ENCODE assay signal across 8 mouse cellular contexts in the genomic region with DNA sequence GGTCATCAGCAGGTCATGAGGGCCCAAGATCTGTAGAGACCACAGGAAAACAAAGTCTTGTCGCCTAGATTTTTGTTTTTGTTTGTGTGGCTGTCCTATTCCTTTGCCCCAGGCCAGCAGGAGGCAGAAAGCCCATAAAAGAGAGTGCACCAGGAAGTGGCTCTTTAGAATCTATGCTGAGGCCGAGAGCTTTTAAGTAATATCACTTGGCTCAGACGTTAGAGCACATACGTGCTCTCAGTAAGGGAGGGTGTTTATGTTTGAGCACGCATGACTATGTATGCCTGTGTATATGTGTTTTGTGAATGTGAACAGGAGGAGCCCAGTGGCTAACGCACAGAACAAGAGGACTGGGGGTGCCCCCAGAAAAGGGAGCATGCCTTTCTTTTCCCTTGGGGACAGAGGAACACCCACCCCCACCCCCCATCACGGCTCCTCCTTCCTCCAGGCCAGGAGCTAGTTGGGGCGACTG. TPM values are rescaled to one million over a fixed set of nuclear protein-coding genes. Genes with fewer than 3 reads are reported as not detected.
A peak's percentile ranks its signal among the peaks of the same experiment; 100 is the strongest.
DNase-seq lines count a peak whose midpoint lies in the region; ATAC-seq and TF ChIP-seq lines count a peak whose summit lies in the region.

No protein-coding gene starts in this region.

- peak; percentile 18; the same call in 1 of the 2 replicates for TF ChIP-seq CTCF in lung, embryonic 14.5 days (IDR thresholded peaks at IDR 0.05; ENCODE audit: low read depth)

- peak; percentile 42 for DNase-seq in lung, embryonic 14.5 days
- no peak for DNase-seq in lung, adult 18-20 months
- peak; percentile 70 for DNase-seq in thymus, postnatal 0 days (ENCODE audit: low spot score)
- DNase-seq in urinary bladder, adult 2 months (ENCODE audit: low spot score), result no peak
- DNase-seq in layer of hippocampus, postnatal 14 days (ENCODE audit: low spot score in 2 of 2), result no peak
- no peak for DNase-seq in adrenal gland, adult 8-10 months

- H3K36me3 ChIP-seq in lung, embryonic 14.5 days (ENCODE audit: insufficient read depth), result no peaks in the 10 kb centered on the region
- H3K36me3 ChIP-seq in forebrain, embryonic 15.5 days, result no peaks in the 10 kb centered on the region
- no peaks in the 10 kb centered on the region for H3K36me3 ChIP-seq in liver, embryonic 15.5 days (replicated peaks)

- peaks cover 6% of the 10 kb centered on the region; the same call in 1 of the 2 replicates for H3K4me1 ChIP-seq in lung, embryonic 14.5 days (ENCODE audit: insufficient read depth)
- H3K4me1 ChIP-seq in forebrain, embryonic 15.5 days, result peaks cover 14% of the 10 kb centered on the region
- peaks cover 14% of the 10 kb centered on the region for H3K4me1 ChIP-seq in liver, embryonic 15.5 days (replicated peaks)

- WGBS in lung, embryonic 14.5 days, result 8% methylated on average over 8 of the region's 8 CpGs
- WGBS in forebrain, embryonic 15.5 days, result 9% methylated on average over 8 of the region's 8 CpGs
- 8% methylated on average over 8 of the region's 8 CpGs for WGBS in liver, embryonic 15.5 days (ENCODE audit: insufficient replicate concordance)

- peak overlapping the region; percentile 32; the same call in 1 of the 2 replicates for H3K9ac ChIP-seq in lung, embryonic 14.5 days
- no peak overlapping the region for H3K9ac ChIP-seq in forebrain, embryonic 15.5 days (replicated peaks)
- no peak overlapping the region for H3K9ac ChIP-seq in liver, embryonic 15.5 days

- peaks cover 9% of the 10 kb centered on the region; the same call in 1 of the 2 replicates for H3K27me3 ChIP-seq in lung, embryonic 14.5 days (ENCODE audit: insufficient read depth, low read length)
- peaks cover 17% of the 10 kb centered on the region for H3K27me3 ChIP-seq in forebrain, embryonic 15.5 days
- H3K27me3 ChIP-seq in liver, embryonic 15.5 days, result peaks cover 27% of the 10 kb centered on the region

- H3K4me2 ChIP-seq in lung, embryonic 14.5 days, result peak overlapping the region; percentile 78
- H3K4me2 ChIP-seq in forebrain, embryonic 15.5 days (replicated peaks), result peak overlapping the region; percentile 52
- peak overlapping the region; percentile 71 for H3K4me2 ChIP-seq in liver, embryonic 15.5 days

- H3K27ac ChIP-seq in lung, embryonic 14.5 days (ENCODE audit: low read depth), result peak overlapping the region; percentile 72; the same call in 1 of the 2 replicates
- no peak overlapping the region for H3K27ac ChIP-seq in forebrain, embryonic 15.5 days (replicated peaks)
- H3K27ac ChIP-seq in liver, embryonic 15.5 days (replicated peaks), result no peak overlapping the region

- ATAC-seq in lung, embryonic 14.5 days (ENCODE audit: insufficient read depth), result peak; percentile 32
- ATAC-seq in forebrain, embryonic 15.5 days (replicated peaks), result no peak
- ATAC-seq in liver, embryonic 15.5 days (ENCODE audit: insufficient read depth), result peak; percentile 18; the same call in 1 of the 2 replicates

- H3K4me3 ChIP-seq in lung, embryonic 14.5 days (ENCODE audit: low read depth, low read length), result peak overlapping the region; percentile 41
- H3K4me3 ChIP-seq in forebrain, embryonic 15.5 days, result 0 out of 2 replicates have a peak overlapping the region, but pooled peaks have one; percentile 38
- H3K4me3 ChIP-seq in liver, embryonic 15.5 days (replicated peaks), result peak overlapping the region; percentile 51; the same call in 1 of the 2 replicates

- H3K9me3 ChIP-seq in lung, embryonic 14.5 days (ENCODE audit: low read depth, low read length), result no peaks in the 10 kb centered on the region
- no peaks in the 10 kb centered on the region for H3K9me3 ChIP-seq in forebrain, embryonic 15.5 days
- no peaks in the 10 kb centered on the region for H3K9me3 ChIP-seq in liver, embryonic 15.5 days (replicated peaks)

RNA-seq across cellular contexts. Expression of a gene that starts 17.7 kb away (rescaled TPM):
- 2.1 and 3.0 TPM in 2 replicates for polyA plus RNA-seq in lung, embryonic 14.5 days (2014; fragmentation: Nextera tagmentation; extraction: Ambion mirVana)
- polyA plus RNA-seq in forebrain, embryonic 15.5 days (2015; fragmentation: Nextera tagmentation; extraction: Ambion mirVana), result not detected in 2 replicates
- 0.22 and 0.58 TPM in 2 replicates for polyA plus RNA-seq in liver, embryonic 15.5 days (2015; fragmentation: Nextera tagmentation; extraction: Ambion mirVana)
- 0.27 and 0.35 TPM in 2 replicates for polyA plus RNA-seq in thymus, postnatal 0 days (2015; fragmentation: Nextera tagmentation; extraction: Ambion mirVana)
- polyA plus RNA-seq in urinary bladder, adult 2 months (2012; rRNA removed), result 16.3 and 18.2 TPM in 2 replicates
- total RNA-seq in layer of hippocampus, postnatal 14 days (2021), result under 1 TPM in 1 of 2 experiments, not detected in 1; 0.14 TPM
- total RNA-seq in adrenal gland, adult 8-10 months (2022), result 1 to 10 TPM in 1 of 4 experiments, under 1 TPM in 2, not detected in 1; 0.38 to 1.2 (median 0.86) TPM

RNA-seq across cellular contexts. Expression of a gene that starts 32.8 kb away (rescaled TPM):
- 49.4 and 55.7 TPM in 2 replicates for polyA plus RNA-seq in lung, embryonic 14.5 days (2014; fragmentation: Nextera tagmentation; extraction: Ambion mirVana)
- polyA plus RNA-seq in forebrain, embryonic 15.5 days (2015; fragmentation: Nextera tagmentation; extraction: Ambion mirVana), result 40.2 and 41.0 TPM in 2 replicates
- polyA plus RNA-seq in liver, embryonic 15.5 days (2015; fragmentation: Nextera tagmentation; extraction: Ambion mirVana), result 10.5 and 12.3 TPM in 2 replicates
- polyA plus RNA-seq in thymus, postnatal 0 days (2015; fragmentation: Nextera tagmentation; extraction: Ambion mirVana), result 16.3 and 17.5 TPM in 2 replicates
- polyA plus RNA-seq in urinary bladder, adult 2 months (2012; rRNA removed), result 19.0 and 22.4 TPM in 2 replicates
- total RNA-seq in layer of hippocampus, postnatal 14 days (2021), result 10 to 100 TPM; 23.8 to 26.6 TPM
- 10 to 100 TPM; 10.7 to 22.9 (median 14.1) TPM for total RNA-seq in adrenal gland, adult 8-10 months (2022)

RNA-seq across cellular contexts. Expression of a gene that starts 51.0 kb away (rescaled TPM):
- 1.3 TPM in 2 replicates for polyA plus RNA-seq in lung, embryonic 14.5 days (2014; fragmentation: Nextera tagmentation; extraction: Ambion mirVana)
- polyA plus RNA-seq in forebrain, embryonic 15.5 days (2015; fragmentation: Nextera tagmentation; extraction: Ambion mirVana), result 0.66 and 1.5 TPM in 2 replicates
- polyA plus RNA-seq in liver, embryonic 15.5 days (2015; fragmentation: Nextera tagmentation; extraction: Ambion mirVana), result 0.66 and 0.73 TPM in 2 replicates
- polyA plus RNA-seq in thymus, postnatal 0 days (2015; fragmentation: Nextera tagmentation; extraction: Ambion mirVana), result 13.9 and 14.8 TPM in 2 replicates
- polyA plus RNA-seq in urinary bladder, adult 2 months (2012; rRNA removed), result 2.1 and 3.4 TPM in 2 replicates
- total RNA-seq in layer of hippocampus, postnatal 14 days (2021), result not detected
- total RNA-seq in adrenal gland, adult 8-10 months (2022), result 1 to 10 TPM in 1 of 4 experiments, under 1 TPM in 1, not detected in 2; 0.42 to 1.2 TPM

RNA-seq across cellular contexts. Expression of a gene that starts 53.4 kb away (rescaled TPM):
- polyA plus RNA-seq in lung, embryonic 14.5 days (2014; fragmentation: Nextera tagmentation; extraction: Ambion mirVana), result 0.43 and 0.72 TPM in 2 replicates
- 0.46 and 0.72 TPM in 2 replicates for polyA plus RNA-seq in forebrain, embryonic 15.5 days (2015; fragmentation: Nextera tagmentation; extraction: Ambion mirVana)
- polyA plus RNA-seq in liver, embryonic 15.5 days (2015; fragmentation: Nextera tagmentation; extraction: Ambion mirVana), result 0.08 and 0.18 TPM in 2 replicates
- polyA plus RNA-seq in thymus, postnatal 0 days (2015; fragmentation: Nextera tagmentation; extraction: Ambion mirVana), result 0.09 and 0.23 TPM in 2 replicates
- polyA plus RNA-seq in urinary bladder, adult 2 months (2012; rRNA removed), result 2.7 and 3.5 TPM in 2 replicates
- total RNA-seq in layer of hippocampus, postnatal 14 days (2021), result under 1 TPM; 0.55 to 0.65 TPM
- under 1 TPM in 3 of 4 experiments, not detected in 1; 0.11 to 0.23 (median 0.22) TPM for total RNA-seq in adrenal gland, adult 8-10 months (2022)

Comparison
In these comparisons a context has a peak if more than half of its experiments do, and no peak if none do; other contexts are left out.
1. DNase-seq: peak in lung, embryonic 14.5 days (single experiment) and thymus, postnatal 0 days (single experiment); none in lung, adult 18-20 months (0 of 2), urinary bladder, adult 2 months (single experiment), layer of hippocampus, postnatal 14 days (0 of 2) and adrenal gland, adult 8-10 months (single experiment).
2. Peak in every context shown above with its lines, with median percentiles within 50 percentile points of each other: H3K4me2 ChIP-seq and H3K4me3 ChIP-seq.